Mouse (Mus musculus) liver, postnatal 0 days (tissue): ENCODE measurements at regions not wholly inside any gene's neighbourhood (a gene's known extent, or its start where the extent isn't known, plus 50 kb on each side); places are given as distances from the start of the nearest gene placed in this dataset.
"Not testable (repeated sequence)": the region's sequence is repeated elsewhere in the genome, so short reads cannot be mapped to it uniquely, and the experiment has no call there.

ENCODE experiments used
- ATAC-seq: fragments of 200-750 bp; cut with Nextera tagmentation; 2 replicates; pipeline ENCODE4 v1.8.0; 2017; ENCODE audit warnings: mild to moderate bottlenecking, moderate library complexity
- DNase-seq: peaks from one replicate; pipeline ENCODE4 v3.0.0-alpha.2; 2016
- H3K27ac ChIP-seq: fragments of 300-500 bp; sonication (generic); 2 replicates; pipeline ENCODE4 v1.5.1; 2014; ENCODE audit warnings: antibody characterized with exemption, moderate library complexity, mild to moderate bottlenecking, low read depth
- H3K27me3 ChIP-seq: fragments of 300-500 bp; sonication (generic); 2 replicates; pipeline ENCODE4 v1.6.1; 2014; ENCODE audit warnings: low read length, control low read depth, mixed read lengths; ENCODE audit not compliant: insufficient read depth
- H3K36me3 ChIP-seq: fragments of 300-500 bp; sonication (generic); replicated peaks from 2 replicates; pipeline ENCODE4 v1.6.1; 2014; ENCODE audit warnings: mild to moderate bottlenecking, control low read depth, low read length, moderate library complexity, mixed read lengths; ENCODE audit not compliant: insufficient read depth
- H3K4me1 ChIP-seq: fragments of 300-500 bp; sonication (generic); 2 replicates; pipeline ENCODE4 v1.6.1; 2014; ENCODE audit warnings: antibody characterized with exemption, mild to moderate bottlenecking, control low read depth; ENCODE audit not compliant: insufficient read depth
- H3K4me2 ChIP-seq: fragments of 300-500 bp; sonication (generic); 2 replicates; pipeline ENCODE4 v1.6.1; 2014; ENCODE audit warnings: low read depth, mild to moderate bottlenecking, low read length, moderate library complexity, mixed read lengths
- H3K4me3 ChIP-seq: fragments of 300-500 bp; sonication (generic); 2 replicates; pipeline ENCODE4 v1.5.1; 2014; ENCODE audit warnings: low read depth, low read length
- H3K9ac ChIP-seq: fragments of 300-500 bp; sonication (generic); replicated peaks from 2 replicates; pipeline ENCODE4 v1.6.1; 2014; ENCODE audit warnings: mild to moderate bottlenecking, moderate library complexity
- H3K9me3 ChIP-seq: fragments of 300-500 bp; sonication (generic); 2 replicates; pipeline ENCODE4 v1.6.1; 2016; ENCODE audit warnings: mild to moderate bottlenecking, control low read depth, low read length, mixed read lengths
- CTCF ChIP-seq: sonication (generic); IDR thresholded peaks from 2 replicates; pipeline ENCODE4 v1.5.1; 2016; ENCODE audit warnings: antibody characterized with exemption, low read depth
- EP300 ChIP-seq: IDR thresholded peaks from 2 replicates; pipeline ENCODE4 v1.6.1; 2016; ENCODE audit warnings: antibody characterized with exemption, low read depth, mild to moderate bottlenecking
- WGBS: fragments of 180-500 bp; shearing (Covaris S2); extraction: QIAGEN DNeasy Blood & Tissue Kit; methylation state at CpG from one replicate; pipeline ENCODE4 v1.1.7; 2014; ENCODE audit not compliant: insufficient replicate concordance; 5-methylcytosine and 5-hydroxymethylcytosine counted together

- ATAC-seq (no peak), DNase-seq (no peak)
- Histone ChIP-seq H3K9ac (no peak overlapping the region), H3K4me2 (no peak overlapping the region), H3K36me3 (no peaks in the 10 kb centered on the region), H3K27ac (no peak overlapping the region), H3K4me3 (no peak overlapping the region), H3K9me3 (no peaks in the 10 kb centered on the region), H3K4me1 (peaks cover 6% of the 10 kb centered on the region; the same call in 1 of the 2 replicates), H3K27me3 (no peaks in the 10 kb centered on the region)
- TF ChIP-seq EP300 (no peak), CTCF (no peak)
Observed at GRCm38 (mm10) chr3:21911071-21911470, 165.4 kb upstream of the Tbl1xr1 start.

GRCm38 (mm10) chr3:21917228-21917910 is 159.1 kb upstream of the Tbl1xr1 start:
- TF ChIP-seq EP300 (no peak), CTCF (no peak)
- 0 out of 2 replicates have a peak, but pooled peaks have one; percentile 27 for ATAC-seq
- no peak overlapping the region for H3K9ac ChIP-seq
- no peak overlapping the region for H3K4me3 ChIP-seq
- no peaks in the 10 kb centered on the region for H3K27me3 ChIP-seq
- H3K4me1 ChIP-seq: peaks cover 6% of the 10 kb centered on the region; the same call in 1 of the 2 replicates
- no peaks in the 10 kb centered on the region for H3K36me3 ChIP-seq
- no peak overlapping the region for H3K4me2 ChIP-seq
- 73% methylated on average over 9 of the region's 9 CpGs for WGBS
- DNase-seq: peak; percentile 9
- no peaks in the 10 kb centered on the region for H3K9me3 ChIP-seq
- no peak overlapping the region for H3K27ac ChIP-seq

DNA sequence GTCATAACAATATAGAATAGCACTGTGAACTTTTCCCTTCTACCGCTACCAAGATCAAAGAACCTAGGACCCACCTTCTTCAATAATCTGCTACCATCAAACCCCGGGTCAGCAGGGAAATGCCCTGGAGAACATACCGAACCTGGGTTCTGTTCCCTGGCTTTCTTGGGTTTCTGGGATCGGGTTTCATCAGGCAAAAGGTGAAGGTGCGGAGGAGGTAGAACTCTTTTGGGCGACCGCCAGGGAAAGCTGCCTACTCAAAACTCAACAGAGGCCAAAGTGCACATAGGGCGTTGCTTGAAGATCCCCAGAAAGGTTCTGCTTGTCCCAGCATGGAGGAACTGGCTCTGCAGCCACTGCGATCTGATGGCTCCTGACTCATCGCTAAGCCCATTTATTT is 158.0 kb upstream of the Tbl1xr1 start:
- peak; percentile 9 for DNase-seq
- Histone ChIP-seq H3K9me3 (no peaks in the 10 kb centered on the region), H3K9ac (no peak overlapping the region), H3K36me3 (no peaks in the 10 kb centered on the region), H3K4me3 (no peak overlapping the region), H3K4me1 (peaks cover 6% of the 10 kb centered on the region; the same call in 1 of the 2 replicates), H3K27ac (no peak overlapping the region), H3K4me2 (no peak overlapping the region), H3K27me3 (no peaks in the 10 kb centered on the region)
- no peak for TF ChIP-seq CTCF
- TF ChIP-seq EP300: no peak
- 86% methylated on average over 10 of the region's 10 CpGs for WGBS
- ATAC-seq: no peak

DNA sequence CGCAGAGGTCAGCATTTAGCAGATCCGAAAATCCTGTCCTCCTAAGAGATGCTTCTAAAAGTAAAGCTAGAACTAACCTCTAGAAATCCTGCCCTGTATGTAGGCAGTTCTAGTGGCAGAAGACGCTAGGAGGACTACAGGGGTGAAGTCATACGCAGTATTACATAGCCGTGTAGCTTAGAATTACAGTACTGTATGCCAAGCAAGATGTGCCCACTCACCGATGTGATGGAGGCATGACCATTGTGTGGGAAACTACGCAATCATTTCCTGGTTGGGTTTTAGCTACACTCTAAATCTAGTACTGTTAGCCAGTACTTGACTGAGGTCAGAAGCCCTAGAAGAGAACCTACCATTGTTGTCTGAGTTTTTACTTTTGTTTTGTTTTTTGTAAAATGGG is 156.5 kb upstream of the Tbl1xr1 start:
- Histone ChIP-seq H3K27ac (no peak overlapping the region), H3K27me3 (no peaks in the 10 kb centered on the region), H3K9ac (no peak overlapping the region), H3K36me3 (no peaks in the 10 kb centered on the region), H3K4me3 (no peak overlapping the region), H3K9me3 (no peaks in the 10 kb centered on the region), H3K4me1 (peaks cover 6% of the 10 kb centered on the region; the same call in 1 of the 2 replicates), H3K4me2 (no peak overlapping the region)
- 76% methylated on average over 7 of the region's 7 CpGs for WGBS
- ATAC-seq (no peak), DNase-seq (peak; percentile 5)
- TF ChIP-seq EP300: no peak
- no peak for TF ChIP-seq CTCF

DNA sequence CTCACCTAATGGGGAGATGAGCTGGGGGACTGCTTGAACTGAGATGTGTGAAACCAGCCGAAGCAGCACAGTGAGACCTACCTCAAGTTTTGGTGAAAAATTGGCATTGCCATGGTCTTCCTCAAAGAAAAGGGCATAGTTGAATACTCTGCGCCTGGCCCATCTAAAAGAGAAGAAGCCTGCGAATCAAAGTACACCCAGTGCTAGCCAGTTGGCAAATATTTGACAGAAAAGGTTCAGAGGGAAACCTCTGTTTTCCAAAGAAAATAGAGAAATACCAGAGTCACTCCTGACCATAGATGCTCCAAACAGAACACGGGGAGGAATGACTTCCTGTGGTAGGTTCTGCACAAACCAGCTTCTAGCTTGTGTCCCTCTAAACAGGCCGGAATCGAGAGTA is 144.5 kb upstream of the Tbl1xr1 start:
- no peaks in the 10 kb centered on the region for H3K36me3 ChIP-seq
- WGBS: 61% methylated on average over 6 of the region's 6 CpGs
- DNase-seq (no peak), ATAC-seq (no peak)
- no peak overlapping the region for H3K4me3 ChIP-seq
- no peak overlapping the region for H3K9ac ChIP-seq
- peaks cover 27% of the 10 kb centered on the region for H3K4me1 ChIP-seq
- no peak for TF ChIP-seq EP300
- TF ChIP-seq CTCF: no peak
- no peaks in the 10 kb centered on the region for H3K9me3 ChIP-seq
- no peak overlapping the region for H3K4me2 ChIP-seq
- H3K27me3 ChIP-seq: no peaks in the 10 kb centered on the region
- peak overlapping the region; percentile 67 for H3K27ac ChIP-seq

DNA sequence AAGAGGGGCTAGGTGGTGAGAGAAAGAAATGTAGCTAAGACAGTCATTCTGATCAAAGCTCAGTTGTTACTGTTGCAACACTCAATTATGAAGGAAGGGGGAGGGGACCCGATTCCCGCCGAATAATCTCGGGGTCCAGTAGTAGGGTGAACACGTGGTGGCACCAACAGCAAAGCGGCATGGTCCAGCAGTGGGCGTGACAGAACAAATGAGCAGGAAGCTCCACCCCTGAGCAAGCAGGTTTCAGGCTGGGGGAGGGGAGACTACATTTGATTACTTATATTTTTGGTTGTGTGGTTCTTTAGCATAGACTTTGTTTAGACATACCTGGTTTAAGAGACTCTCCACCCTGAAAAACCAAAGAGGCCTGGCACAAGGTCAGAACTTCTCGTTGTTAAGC is 143.8 kb upstream of the Tbl1xr1 start:
- H3K9me3 ChIP-seq, H3K36me3 ChIP-seq, H3K4me3 ChIP-seq, H3K4me2 ChIP-seq, H3K27me3 ChIP-seq, ATAC-seq, H3K9ac ChIP-seq: not testable (repeated sequence)
- DNase-seq: peak; percentile 11
- Histone ChIP-seq H3K4me1 (peaks cover 34% of the 10 kb centered on the region), H3K27ac (peak overlapping the region; percentile 39; the same call in 1 of the 2 replicates)
- 54% methylated on average over 8 of the region's 8 CpGs for WGBS
